Mouse (Mus musculus): ENCODE results near the gene Gm6509.
"Not testable (repeated sequence)": the region's sequence is repeated elsewhere in the genome, so short reads cannot be mapped to it uniquely, and the experiment has no call there.

The Gm6509 gene

GRCm38 (mm10) chr5:94623679-94624078 is at the start of gene Gm6509:
Gene Gm6509 (plus strand): TSS chr5:94623979.
- DNase-seq (ENCODE audit: low read depth): not testable (repeated sequence)

DNA sequence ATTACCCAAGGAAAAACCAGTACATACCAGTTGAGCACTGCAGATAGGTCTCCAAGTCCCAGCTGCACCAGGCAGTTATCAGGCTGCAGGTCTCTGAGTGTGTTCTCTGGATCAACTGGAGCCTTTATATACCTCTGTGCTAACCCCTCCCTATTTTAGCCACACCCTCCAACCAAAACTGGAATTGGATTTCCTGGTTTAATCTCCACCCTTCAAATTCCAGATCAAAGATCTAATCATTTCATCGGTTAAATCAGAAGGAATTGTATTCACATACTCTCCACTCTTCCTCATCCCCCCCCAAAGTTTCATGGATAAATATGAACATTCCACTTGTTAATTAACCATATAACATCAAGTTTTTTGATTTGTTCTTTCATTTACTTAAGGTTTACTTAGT is 7.5 kb upstream of the Gm6509 start, which contains the start of gene Gm3147:
Gene Gm3147 (minus strand): TSS at position 101 of the 400 bp plus-strand sequence.
- not testable (repeated sequence) for DNase-seq (ENCODE audit: low read depth)

GRCm38 (mm10) chr5:94648082-94648481 is 24.3 kb downstream of the Gm6509 start, which contains the start of gene Gm6205:
Gene Gm6205 (plus strand): TSS chr5:94648382.
- not testable (repeated sequence) for DNase-seq (ENCODE audit: low read depth)
